Comparison of ENCODE assay signal across 9 mouse cellular contexts in the genomic region with DNA sequence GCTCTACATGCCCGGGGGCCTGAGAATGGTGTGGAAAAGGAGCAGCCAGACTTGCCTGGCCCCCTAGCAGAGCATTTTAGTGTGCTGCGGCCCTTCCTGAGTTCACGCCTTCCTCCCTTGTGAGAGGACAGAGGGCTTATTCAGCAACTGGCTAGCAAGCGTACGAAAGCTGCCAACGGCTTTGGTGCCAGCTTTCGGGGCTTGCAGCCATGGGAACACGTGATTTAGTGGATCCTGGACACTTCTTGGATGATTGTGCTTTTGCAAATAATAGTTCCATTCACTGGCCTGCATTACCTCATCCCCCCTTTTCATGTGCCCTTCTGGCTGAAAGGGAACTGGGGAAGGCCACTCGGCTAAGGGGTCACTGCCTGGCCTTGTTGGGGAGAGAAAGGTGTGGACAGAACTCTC. TPM values are rescaled to one million over a fixed set of nuclear protein-coding genes. Genes with fewer than 3 reads are reported as not detected.
DNase-seq lines count a peak whose midpoint lies in the region; ATAC-seq and TF ChIP-seq lines count a peak whose summit lies in the region.
"Had no signal": no experiment of that assay in that cellular context is flagged by ENCODE, and none has a peak within 500 bp of the region (broad histone marks: within the 10 kb centered on the region; RNA-seq: fewer than 3 reads in every experiment).

No protein-coding gene starts in this region.

- intact Hi-C loops in left cerebral cortex, postnatal 36 days (cut with DNase I), result no loop called here

- H3K4me2 ChIP-seq in hindbrain, postnatal 0 days (ENCODE audit: low read depth, low read length), result no peak overlapping the region
- H3K4me2 ChIP-seq in stomach, embryonic 15.5 days, result no peak overlapping the region

- peak; percentile 14 for DNase-seq in embryo, embryonic 11 days
- DNase-seq in embryo, embryonic 9.5 days (ENCODE audit: extremely low spot score), result no peak
- DNase-seq in cerebellum, adult 2 months, result peak; percentile 82 to 89
- peak; percentile 65 for DNase-seq in gastrocnemius, adult 18-20 months (ENCODE audit: low spot score)
- DNase-seq in hindbrain, postnatal 0 days (ENCODE audit: low spot score), result peak; percentile 92
- DNase-seq in left cerebral cortex, postnatal 36 days (ENCODE audit: low spot score in 2 of 2), result peak; percentile 64 to 73

- no peak overlapping the region; the same call in 1 of the 2 replicates for H3K9ac ChIP-seq in hindbrain, postnatal 0 days (replicated peaks; ENCODE audit: low read length)
- H3K9ac ChIP-seq in stomach, embryonic 15.5 days, result no peak overlapping the region

- H3K4me3 ChIP-seq in cerebellum, adult 2 months (replicated peaks; ENCODE audit: insufficient read depth, low read depth, low read length), result no peak overlapping the region
- H3K4me3 ChIP-seq in hindbrain, postnatal 0 days (ENCODE audit: low read length), result no peak overlapping the region
- H3K4me3 ChIP-seq in stomach, embryonic 15.5 days (replicated peaks), result no peak overlapping the region

- WGBS in cerebellum, adult 2 months, result 5% methylated on average over 9 of the region's 9 CpGs
- WGBS in hindbrain, postnatal 0 days, result 39% methylated on average over 9 of the region's 9 CpGs
- WGBS in stomach, embryonic 15.5 days, result 81% methylated on average over 9 of the region's 9 CpGs

- peak overlapping the region; percentile 49; the same call in 1 of the 2 replicates for H3K27ac ChIP-seq in cerebellum, adult 2 months (ENCODE audit: insufficient read depth, low read length)
- H3K27ac ChIP-seq in hindbrain, postnatal 0 days, result peak overlapping the region; percentile 90
- H3K27ac ChIP-seq in stomach, embryonic 15.5 days, result 0 out of 2 replicates have a peak overlapping the region, but pooled peaks have one; percentile 0
- H3K27ac ChIP-seq: macrophage had no signal

- no peaks in the 10 kb centered on the region for H3K9me3 ChIP-seq in hindbrain, postnatal 0 days (ENCODE audit: low read length)
- no peaks in the 10 kb centered on the region for H3K9me3 ChIP-seq in stomach, embryonic 15.5 days

- no peak for TF ChIP-seq POLR2A in cerebellum, adult 2 months (IDR thresholded peaks at IDR 0.05; ENCODE audit: borderline replicate concordance, insufficient read depth, low read length)

- H3K27me3 ChIP-seq in cerebellum, adult 2 months (ENCODE audit: control insufficient read depth, insufficient read depth, low read length), result no peaks in the 10 kb centered on the region
- no peaks in the 10 kb centered on the region for H3K27me3 ChIP-seq in hindbrain, postnatal 0 days (ENCODE audit: insufficient read depth, low read length)
- no peaks in the 10 kb centered on the region for H3K27me3 ChIP-seq in stomach, embryonic 15.5 days (replicated peaks)

- peak; percentile 93 for ATAC-seq in hindbrain, postnatal 0 days
- ATAC-seq in stomach, embryonic 15.5 days (ENCODE audit: insufficient read depth, low FRiP score, low read depth), result no peak
- no peak for ATAC-seq in erythroid progenitor cell, adult 5-6 weeks (replicated peaks; ENCODE audit: low FRiP score, poor library complexity, severe bottlenecking)

- peaks cover 24% of the 10 kb centered on the region for H3K4me1 ChIP-seq in cerebellum, adult 2 months (ENCODE audit: control insufficient read depth, insufficient read depth, low read length)
- peaks cover 12% of the 10 kb centered on the region; the same call in 1 of the 2 replicates for H3K4me1 ChIP-seq in hindbrain, postnatal 0 days (ENCODE audit: insufficient read depth, low read length)
- H3K4me1 ChIP-seq in stomach, embryonic 15.5 days, result peaks cover 23% of the 10 kb centered on the region

- H3K36me3 ChIP-seq in hindbrain, postnatal 0 days (ENCODE audit: insufficient read depth, low read length), result peaks cover 25% of the 10 kb centered on the region
- H3K36me3 ChIP-seq in stomach, embryonic 15.5 days, result peaks cover 36% of the 10 kb centered on the region

- TF ChIP-seq CTCF in cerebellum, adult 2 months (IDR thresholded peaks at IDR 0.05; ENCODE audit: borderline replicate concordance, insufficient read depth, low read depth, low read length), result no peak
- no peak for TF ChIP-seq CTCF in hindbrain, postnatal 0 days (IDR thresholded peaks at IDR 0.05; ENCODE audit: low read depth)

RNA-seq across cellular contexts. Expression of a gene that starts 5.2 kb away (rescaled TPM):
- 1,176 and 1,178 TPM in 2 replicates for polyA plus RNA-seq in cerebellum, adult 2 months (2012; rRNA removed)
- total RNA-seq in gastrocnemius, adult 18-20 months (2021), result 100 to 1,000 TPM; 135 to 165 TPM
- 529 and 602 TPM in 2 replicates for total RNA-seq in hindbrain, postnatal 0 days (2014; rRNA removed)
- polyA plus RNA-seq in hindbrain, postnatal 0 days (2015; fragmentation: Nextera tagmentation; extraction: Ambion mirVana), result 2,773 and 3,206 TPM in 2 replicates
- 100 to 1,000 TPM; 235 to 237 TPM for total RNA-seq in left cerebral cortex, postnatal 36 days (2021)
- 895 and 902 TPM in 2 replicates for polyA plus RNA-seq in stomach, embryonic 15.5 days (2015; fragmentation: Nextera tagmentation; extraction: Ambion mirVana)
- 40.7 and 50.5 TPM in 2 replicates for total RNA-seq in erythroid progenitor cell, adult 5-6 weeks (2015; ENCODE audit: low replicate concordance)
- 28.7 and 46.7 TPM in 2 replicates for total RNA-seq in erythroid progenitor cell, adult 5-6 weeks (2017; ENCODE audit: low replicate concordance)

RNA-seq across cellular contexts. Expression of a gene that starts 5.3 kb away (rescaled TPM):
- polyA plus RNA-seq in cerebellum, adult 2 months (2012; rRNA removed), result 6.5 and 7.7 TPM in 2 replicates
- 1 to 10 TPM; 4.6 to 5.7 TPM for total RNA-seq in gastrocnemius, adult 18-20 months (2021)
- total RNA-seq in hindbrain, postnatal 0 days (2014; rRNA removed), result 2.2 and 2.5 TPM in 2 replicates
- polyA plus RNA-seq in hindbrain, postnatal 0 days (2015; fragmentation: Nextera tagmentation; extraction: Ambion mirVana), result 10.7 and 15.2 TPM in 2 replicates
- 1 to 10 TPM; 6.2 to 8.7 TPM for total RNA-seq in left cerebral cortex, postnatal 36 days (2021)
- 16.6 and 17.8 TPM in 2 replicates for polyA plus RNA-seq in stomach, embryonic 15.5 days (2015; fragmentation: Nextera tagmentation; extraction: Ambion mirVana)
- total RNA-seq in erythroid progenitor cell, adult 5-6 weeks (2015; ENCODE audit: low replicate concordance), result 17.3 TPM in 1 of 2 replicates, not detected in the other
- total RNA-seq in erythroid progenitor cell, adult 5-6 weeks (2017; ENCODE audit: low replicate concordance), result not detected in 2 replicates

RNA-seq across cellular contexts. Expression of a gene that starts 41.8 kb away (rescaled TPM):
- polyA plus RNA-seq in cerebellum, adult 2 months (2012; rRNA removed), result 1.3 and 2.2 TPM in 2 replicates
- 10 to 100 TPM; 13.0 to 22.9 TPM for total RNA-seq in gastrocnemius, adult 18-20 months (2021)
- 2.9 and 3.8 TPM in 2 replicates for total RNA-seq in hindbrain, postnatal 0 days (2014; rRNA removed)
- polyA plus RNA-seq in hindbrain, postnatal 0 days (2015; fragmentation: Nextera tagmentation; extraction: Ambion mirVana), result 9.1 and 9.4 TPM in 2 replicates
- 1 to 10 TPM; 1.1 TPM for total RNA-seq in left cerebral cortex, postnatal 36 days (2021)
- polyA plus RNA-seq in stomach, embryonic 15.5 days (2015; fragmentation: Nextera tagmentation; extraction: Ambion mirVana), result 20.1 and 23.9 TPM in 2 replicates
- total RNA-seq in erythroid progenitor cell, adult 5-6 weeks (2015; ENCODE audit: low replicate concordance), result 3.2 TPM in 1 of 2 replicates, not detected in the other
- not detected in 2 replicates for total RNA-seq in erythroid progenitor cell, adult 5-6 weeks (2017; ENCODE audit: low replicate concordance)

Comparison
In these comparisons a context has a peak if more than half of its experiments do, and no peak if none do; other contexts are left out.
1. H3K27ac ChIP-seq: peak in every context shown above with its lines; median percentile 90 in hindbrain, postnatal 0 days; 49 in cerebellum, adult 2 months; 0 in stomach, embryonic 15.5 days.